Mouse (Mus musculus) ES-E14 (cell line): ENCODE results near the gene Gm42715.

Experiments used
- HCFC1 ChIP-seq: IDR thresholded peaks from 2 replicates; pipeline ENCODE4 v1.6.1; 2012; ENCODE audit warnings: low read length, inconsistent platforms, borderline replicate concordance; ENCODE audit not compliant: insufficient read depth
- ZC3H11A ChIP-seq: IDR thresholded peaks from 2 replicates; pipeline ENCODE4 v1.6.1; 2012; ENCODE audit warnings: low read depth, mild to moderate bottlenecking, inconsistent platforms, low read length, borderline replicate concordance

- no peak for TF ChIP-seq ZC3H11A
- no peak for TF ChIP-seq HCFC1
Measured at GRCm38 (mm10) chr7:127561340-127561858, 42.0 kb downstream of the Gm42715 start, which contains the start of gene Tmem265.
